Mouse (Mus musculus) bone marrow, adult 2 months (tissue): Measurements from ENCODE around the gene Slain2.
"Not testable (repeated sequence)": the region's sequence is repeated elsewhere in the genome, so short reads cannot be mapped to it uniquely, and the experiment has no call there.

Experiments
- CTCF ChIP-seq: fragments of 200-500 bp; IDR thresholded peaks from 2 replicates; pipeline ENCODE4 v1.5.1; 2011; ENCODE audit warnings: low read length, control low read depth; ENCODE audit not compliant: control insufficient read depth, insufficient read depth
- POLR2A ChIP-seq: fragments of 200-500 bp; IDR thresholded peaks from 2 replicates; pipeline ENCODE4 v1.6.1; 2011; ENCODE audit warnings: low read depth, mild to moderate bottlenecking, control low read depth, low read length, borderline replicate concordance; ENCODE audit not compliant: control insufficient read depth

- TF ChIP-seq CTCF, POLR2A: not testable (repeated sequence)
Observed at GRCm38 (mm10) chr5:72998546-72998945, 84.4 kb downstream of the Slain2 start.
